Mouse (Mus musculus): ENCODE data around the gene Kmt2c. TPM values are rescaled to one million over a fixed set of nuclear protein-coding genes. Genes with fewer than 3 reads are reported as not detected.

Kmt2c gene
- total and polyA plus RNA-seq, 2 experiments from 2014 or later: 11.6 to 49.4 TPM

GRCm38 (mm10) chr5:25392655-25393054, 105.9 kb downstream of the Kmt2c start:
- Histone ChIP-seq H3K4me1 (ENCODE audit: insufficient read depth, low read length) (no peaks in the 10 kb centered on the region), H3K36me3 (ENCODE audit: insufficient read depth, low read length) (no peaks in the 10 kb centered on the region), H3K4me2 (ENCODE audit: low read depth, low read length, poor library complexity, severe bottlenecking) (no peak overlapping the region), H3K9me3 (ENCODE audit: low read length) (no peaks in the 10 kb centered on the region), H3K27me3 (ENCODE audit: insufficient read depth, low read length) (no peaks in the 10 kb centered on the region), H3K9ac (replicated peaks; ENCODE audit: low read length, poor library complexity, severe bottlenecking) (no peak overlapping the region), H3K27ac (ENCODE audit: low read depth, low read length) (no peak overlapping the region), H3K4me3 (ENCODE audit: low read depth, low read length) (no peak overlapping the region)
- DNase-seq (ENCODE audit: low spot score): no peak
- TF ChIP-seq CTCF (IDR thresholded peaks at IDR 0.05): no peak
- WGBS: 86% methylated on average over 2 of the region's 2 CpGs
- no peak for ATAC-seq (ENCODE audit: low FRiP score)

GRCm38 (mm10) chr5:25383581-25383980, 115.0 kb downstream of the Kmt2c start:
- H3K27me3 ChIP-seq (ENCODE audit: insufficient read depth, low read length): no peaks in the 10 kb centered on the region
- no peaks in the 10 kb centered on the region for H3K4me1 ChIP-seq (ENCODE audit: insufficient read depth, low read length)
- 87% methylated on average over 11 of the region's 11 CpGs for WGBS
- H3K9me3 ChIP-seq (ENCODE audit: low read length): no peaks in the 10 kb centered on the region
- no peak overlapping the region for H3K27ac ChIP-seq (ENCODE audit: low read depth, low read length)
- no peak overlapping the region for H3K4me2 ChIP-seq (ENCODE audit: low read depth, low read length, poor library complexity, severe bottlenecking)
- no peaks in the 10 kb centered on the region for H3K36me3 ChIP-seq (ENCODE audit: insufficient read depth, low read length)
- ATAC-seq (ENCODE audit: low FRiP score) (no peak), DNase-seq (ENCODE audit: low spot score) (peak; percentile 8)
- TF ChIP-seq CTCF (IDR thresholded peaks at IDR 0.05): no peak
- H3K4me3 ChIP-seq (ENCODE audit: low read depth, low read length): no peak overlapping the region
- no peak overlapping the region for H3K9ac ChIP-seq (replicated peaks; ENCODE audit: low read length, poor library complexity, severe bottlenecking)

GRCm38 (mm10) chr5:25379188-25379587, 119.4 kb downstream of the Kmt2c start:
- Histone ChIP-seq H3K4me1 (ENCODE audit: insufficient read depth, low read length) (no peaks in the 10 kb centered on the region), H3K27ac (ENCODE audit: low read depth, low read length) (no peak overlapping the region), H3K9me3 (ENCODE audit: low read length) (no peaks in the 10 kb centered on the region), H3K9ac (replicated peaks; ENCODE audit: low read length, poor library complexity, severe bottlenecking) (no peak overlapping the region), H3K36me3 (ENCODE audit: insufficient read depth, low read length) (no peaks in the 10 kb centered on the region), H3K27me3 (ENCODE audit: insufficient read depth, low read length) (no peaks in the 10 kb centered on the region), H3K4me3 (ENCODE audit: low read depth, low read length) (no peak overlapping the region), H3K4me2 (ENCODE audit: low read depth, low read length, poor library complexity, severe bottlenecking) (no peak overlapping the region)
- ATAC-seq (ENCODE audit: low FRiP score): no peak
- no peak for DNase-seq (ENCODE audit: low spot score)
- TF ChIP-seq CTCF (IDR thresholded peaks at IDR 0.05): no peak

GRCm38 (mm10) chr5:25368420-25368819, 130.2 kb downstream of the Kmt2c start:
- Histone ChIP-seq H3K27ac (ENCODE audit: low read depth, low read length) (no peak overlapping the region), H3K4me1 (ENCODE audit: insufficient read depth, low read length) (no peaks in the 10 kb centered on the region), H3K9me3 (ENCODE audit: low read length) (no peaks in the 10 kb centered on the region), H3K4me2 (ENCODE audit: low read depth, low read length, poor library complexity, severe bottlenecking) (no peak overlapping the region), H3K36me3 (ENCODE audit: insufficient read depth, low read length) (0 out of 2 replicates have a peak, but pooled peaks cover 6% of the 10 kb centered on the region), H3K9ac (replicated peaks; ENCODE audit: low read length, poor library complexity, severe bottlenecking) (no peak overlapping the region), H3K27me3 (ENCODE audit: insufficient read depth, low read length) (no peaks in the 10 kb centered on the region), H3K4me3 (ENCODE audit: low read depth, low read length) (no peak overlapping the region)
- DNase-seq (ENCODE audit: low spot score) (no peak), ATAC-seq (ENCODE audit: low FRiP score) (no peak)
- 100% methylated on average over 2 of the region's 2 CpGs for WGBS
- no peak for TF ChIP-seq CTCF (IDR thresholded peaks at IDR 0.05)

GRCm38 (mm10) chr5:25367126-25367525, 131.5 kb downstream of the Kmt2c start:
- no peak overlapping the region for H3K4me3 ChIP-seq (ENCODE audit: low read depth, low read length)
- H3K9me3 ChIP-seq (ENCODE audit: low read length): no peaks in the 10 kb centered on the region
- no peaks in the 10 kb centered on the region for H3K27me3 ChIP-seq (ENCODE audit: insufficient read depth, low read length)
- no peaks in the 10 kb centered on the region for H3K4me1 ChIP-seq (ENCODE audit: insufficient read depth, low read length)
- H3K27ac ChIP-seq (ENCODE audit: low read depth, low read length): no peak overlapping the region
- WGBS: 78% methylated on average over 1 of the region's 1 CpGs
- ATAC-seq (ENCODE audit: low FRiP score): no peak
- no peaks in the 10 kb centered on the region for H3K36me3 ChIP-seq (ENCODE audit: insufficient read depth, low read length)
- no peak for DNase-seq (ENCODE audit: low spot score)
- TF ChIP-seq CTCF (IDR thresholded peaks at IDR 0.05): no peak
- no peak overlapping the region for H3K4me2 ChIP-seq (ENCODE audit: low read depth, low read length, poor library complexity, severe bottlenecking)
- H3K9ac ChIP-seq (replicated peaks; ENCODE audit: low read length, poor library complexity, severe bottlenecking): no peak overlapping the region

GRCm38 (mm10) chr5:25353509-25353908, 145.1 kb downstream of the Kmt2c start:
- H3K36me3 ChIP-seq (ENCODE audit: insufficient read depth, low read length): peaks cover 11% of the 10 kb centered on the region
- H3K4me3 ChIP-seq (ENCODE audit: low read depth, low read length): no peak overlapping the region
- no peak overlapping the region for H3K9ac ChIP-seq (replicated peaks; ENCODE audit: low read length, poor library complexity, severe bottlenecking)
- DNase-seq (ENCODE audit: low spot score) (no peak), ATAC-seq (ENCODE audit: low FRiP score) (no peak)
- TF ChIP-seq CTCF (IDR thresholded peaks at IDR 0.05): no peak
- WGBS: 88% methylated on average over 2 of the region's 2 CpGs
- H3K4me1 ChIP-seq (ENCODE audit: insufficient read depth, low read length): no peaks in the 10 kb centered on the region
- no peak overlapping the region for H3K4me2 ChIP-seq (ENCODE audit: low read depth, low read length, poor library complexity, severe bottlenecking)
- H3K27ac ChIP-seq (ENCODE audit: low read depth, low read length): no peak overlapping the region
- no peaks in the 10 kb centered on the region for H3K9me3 ChIP-seq (ENCODE audit: low read length)
- no peaks in the 10 kb centered on the region for H3K27me3 ChIP-seq (ENCODE audit: insufficient read depth, low read length)
